Mouse (Mus musculus) thymus, postnatal 4 days (tissue): ENCODE data around the gene Ccdc89.

Experiments used
- DNase-seq: peaks from one replicate; pipeline ENCODE4 v3.0.0; 2021

Ccdc89 gene

GRCm38 (mm10) chr7:90426020-90427001 is at the start of gene Ccdc89:
Gene Ccdc89, plus strand, starts transcription at chr7:90426577.
- no peak for DNase-seq

GRCm38 (mm10) chr7:90384411-90384810 is 42.0 kb upstream of the Ccdc89 start:
- DNase-seq: no peak

GRCm38 (mm10) chr7:90386885-90387459 is 39.4 kb upstream of the Ccdc89 start:
- DNase-seq: peak; percentile 6

- no peak for DNase-seq
Observed at GRCm38 (mm10) chr7:90389765-90390164, 36.6 kb upstream of the Ccdc89 start.

- no peak for DNase-seq
Observed at GRCm38 (mm10) chr7:90395073-90395472, 31.3 kb upstream of the Ccdc89 start.

GRCm38 (mm10) chr7:90395928-90396327 is 30.4 kb upstream of the Ccdc89 start:
- DNase-seq: no peak

- peak; percentile 81 for DNase-seq
Observed at GRCm38 (mm10) chr7:90409934-90410333, 16.4 kb upstream of the Ccdc89 start.

GRCm38 (mm10) chr7:90427006-90427405 is 629 bp downstream of the Ccdc89 start:
- no peak for DNase-seq

- no peak for DNase-seq
Observed at GRCm38 (mm10) chr7:90432221-90432620, 5.8 kb downstream of the Ccdc89 start.

- no peak for DNase-seq
Observed at GRCm38 (mm10) chr7:90440044-90440443, 13.7 kb downstream of the Ccdc89 start.

- DNase-seq: no peak
Observed at GRCm38 (mm10) chr7:90442070-90442469, 15.7 kb downstream of the Ccdc89 start.

GRCm38 (mm10) chr7:90442518-90443080 is 16.2 kb downstream of the Ccdc89 start, which contains the start of gene Crebzf:
Gene Crebzf, plus strand, starts transcription at chr7:90442729.
- peak; percentile 96 for DNase-seq

GRCm38 (mm10) chr7:90443101-90444091 is 17.0 kb downstream of the Ccdc89 start:
- peak; percentile 81 for DNase-seq

GRCm38 (mm10) chr7:90444206-90444605 is 17.8 kb downstream of the Ccdc89 start:
- peak; percentile 18 for DNase-seq

GRCm38 (mm10) chr7:90456149-90456844 is 29.9 kb downstream of the Ccdc89 start:
- DNase-seq: no peak

GRCm38 (mm10) chr7:90456845-90457468 is 30.6 kb downstream of the Ccdc89 start, which contains the start of gene Tmem126a:
Gene Tmem126a, minus strand, starts transcription at chr7:90457229.
- peak; percentile 73 for DNase-seq

- DNase-seq: no peak
Observed at GRCm38 (mm10) chr7:90457517-90457916, 31.1 kb downstream of the Ccdc89 start.

- no peak for DNase-seq
Observed at GRCm38 (mm10) chr7:90460330-90460729, 34.0 kb downstream of the Ccdc89 start.

- peak; percentile 77 for DNase-seq
Observed at GRCm38 (mm10) chr7:90460930-90461329, 34.6 kb downstream of the Ccdc89 start.

- no peak for DNase-seq
Observed at GRCm38 (mm10) chr7:90461441-90461840, 35.1 kb downstream of the Ccdc89 start.

GRCm38 (mm10) chr7:90473511-90473910 is 47.1 kb downstream of the Ccdc89 start:
- DNase-seq: no peak
